Mouse (Mus musculus) megakaryocyte, embryonic 14.5 days (primary cell): ENCODE data around the gene Shbg. TPM values are rescaled to one million over a fixed set of nuclear protein-coding genes. Genes with fewer than 3 reads are reported as not detected.
"Not testable (repeated sequence)": the region's sequence is repeated elsewhere in the genome, so short reads cannot be mapped to it uniquely, and the experiment has no call there.

ENCODE experiments used
- H3K27me3 ChIP-seq: replicated peaks from 2 replicates; pipeline ENCODE3; 2012; ENCODE audit warnings: inconsistent platforms
- H3K36me3 ChIP-seq: replicated peaks from 2 replicates; pipeline ENCODE3; 2012; ENCODE audit warnings: low read length, inconsistent platforms, mixed read lengths
- H3K4me1 ChIP-seq: 2 replicates; pipeline ENCODE4 v1.6.1; 2012; ENCODE audit warnings: inconsistent platforms
- H3K4me3 ChIP-seq: replicated peaks from 2 replicates; pipeline ENCODE3; 2012; ENCODE audit warnings: moderate library complexity, mild to moderate bottlenecking, inconsistent platforms
- H3K9me3 ChIP-seq: 2 replicates; pipeline ENCODE4 v1.6.1; 2012; ENCODE audit warnings: inconsistent platforms
- FLI1 ChIP-seq: IDR thresholded peaks from 2 replicates; pipeline ENCODE4 v1.6.1; 2012; ENCODE audit warnings: low read length, inconsistent platforms, mixed read lengths
- GATA1 ChIP-seq: IDR thresholded peaks from 3 replicates; pipeline ENCODE4 v1.6.1; 2012; ENCODE audit warnings: mixed read lengths, low read length, inconsistent platforms, borderline replicate concordance
- polyA plus RNA-seq: library from polyadenylated mRNA; stranded (reverse); fragments of >175 nt; gene quantifications from 2 replicates; pipeline ENCODE4 v1.2.3, GENCODE M21; 2012; ENCODE audit warnings: low replicate concordance; ENCODE audit not compliant: insufficient read depth

The Shbg gene
- polyA plus RNA-seq, 1 experiment = not detected

GRCm38 (mm10) chr11:69632284-69633089 is 14.8 kb upstream of the Shbg start, which contains the start of gene Fxr2:
Gene Fxr2, plus strand, starts transcription at chr11:69632990.
- Histone ChIP-seq H3K4me1 (peaks cover 52% of the 10 kb centered on the region), H3K27me3 (no peaks in the 10 kb centered on the region), H3K9me3 (no peaks in the 10 kb centered on the region), H3K36me3 (peaks cover 16% of the 10 kb centered on the region), H3K4me3 (peak within 1 kb of the TSS; percentile 97)
- TF ChIP-seq GATA1 = no peak
- no peak for TF ChIP-seq FLI1

- Histone ChIP-seq H3K36me3 (no peaks in the 10 kb centered on the region), H3K9me3 (no peaks in the 10 kb centered on the region), H3K27me3 (no peaks in the 10 kb centered on the region), H3K4me1 (peaks cover 33% of the 10 kb centered on the region), H3K4me3 (no peak overlapping the region)
- TF ChIP-seq FLI1 (no peak), GATA1 (no peak)
These were observed 12.1 kb upstream of the Shbg start for GRCm38 (mm10) chr11:69629802-69630201.

- Histone ChIP-seq H3K4me3 (peak overlapping the region; percentile 70), H3K36me3 (no peaks in the 10 kb centered on the region), H3K9me3 (no peaks in the 10 kb centered on the region), H3K27me3 (no peaks in the 10 kb centered on the region), H3K4me1 (peaks cover 21% of the 10 kb centered on the region)
- TF ChIP-seq GATA1 (no peak), FLI1 (no peak)
These were observed 10.6 kb upstream of the Shbg start for GRCm38 (mm10) chr11:69628286-69628685.

- H3K36me3 ChIP-seq, H3K27me3 ChIP-seq, H3K9me3 ChIP-seq, H3K4me3 ChIP-seq: not testable (repeated sequence)
- H3K4me1 ChIP-seq = peaks cover 34% of the 10 kb centered on the region
These were observed 6.6 kb upstream of the Shbg start for GRCm38 (mm10) chr11:69624339-69624738.

- Histone ChIP-seq H3K36me3 (no peaks in the 10 kb centered on the region), H3K4me1 (peaks cover 25% of the 10 kb centered on the region), H3K27me3 (peaks cover 13% of the 10 kb centered on the region), H3K4me3 (no peak overlapping the region), H3K9me3 (no peaks in the 10 kb centered on the region)
- TF ChIP-seq GATA1 (no peak), FLI1 (no peak)
These were observed 5.3 kb upstream of the Shbg start for GRCm38 (mm10) chr11:69623006-69623405.

GRCm38 (mm10) chr11:69622406-69622805 is 4.7 kb upstream of the Shbg start:
- no peak for TF ChIP-seq FLI1
- TF ChIP-seq GATA1 = no peak
- Histone ChIP-seq H3K36me3 (no peaks in the 10 kb centered on the region), H3K27me3 (peaks cover 19% of the 10 kb centered on the region), H3K4me3 (peak overlapping the region; percentile 89), H3K4me1 (peaks cover 25% of the 10 kb centered on the region), H3K9me3 (no peaks in the 10 kb centered on the region)

GRCm38 (mm10) chr11:69621571-69622268 is 4.0 kb upstream of the Shbg start, which contains the start of gene Sat2:
Gene Sat2, plus strand, starts transcription at chr11:69622024.
- H3K9me3 ChIP-seq = no peaks in the 10 kb centered on the region
- no peaks in the 10 kb centered on the region for H3K36me3 ChIP-seq
- no peak for TF ChIP-seq GATA1
- TF ChIP-seq FLI1 = no peak
- peaks cover 26% of the 10 kb centered on the region for H3K27me3 ChIP-seq
- peaks cover 28% of the 10 kb centered on the region for H3K4me1 ChIP-seq
- H3K4me3 ChIP-seq = peak within 1 kb of the TSS; percentile 89

- Histone ChIP-seq H3K27me3 (peaks cover 36% of the 10 kb centered on the region), H3K4me1 (peaks cover 31% of the 10 kb centered on the region), H3K4me3 (no peak overlapping the region), H3K9me3 (no peaks in the 10 kb centered on the region), H3K36me3 (no peaks in the 10 kb centered on the region)
- no peak for TF ChIP-seq FLI1
- TF ChIP-seq GATA1 = no peak
These were observed 2.8 kb upstream of the Shbg start for GRCm38 (mm10) chr11:69620394-69621081.

GRCm38 (mm10) chr11:69616781-69617180 is 924 bp downstream of the Shbg start:
- Histone ChIP-seq H3K4me3 (no peak overlapping the region), H3K36me3 (no peaks in the 10 kb centered on the region), H3K27me3 (peaks cover 53% of the 10 kb centered on the region), H3K4me1 (peaks cover 39% of the 10 kb centered on the region), H3K9me3 (no peaks in the 10 kb centered on the region)
- no peak for TF ChIP-seq FLI1
- no peak for TF ChIP-seq GATA1

- peaks cover 35% of the 10 kb centered on the region for H3K4me1 ChIP-seq
- peak overlapping the region; percentile 78 for H3K4me3 ChIP-seq
- H3K9me3 ChIP-seq, H3K36me3 ChIP-seq: not testable (repeated sequence)
- H3K27me3 ChIP-seq = peaks cover 58% of the 10 kb centered on the region
These were observed 3.5 kb downstream of the Shbg start for GRCm38 (mm10) chr11:69614257-69614588.
